Mouse (Mus musculus): Measurements from ENCODE around the gene Umodl1.

DNA sequence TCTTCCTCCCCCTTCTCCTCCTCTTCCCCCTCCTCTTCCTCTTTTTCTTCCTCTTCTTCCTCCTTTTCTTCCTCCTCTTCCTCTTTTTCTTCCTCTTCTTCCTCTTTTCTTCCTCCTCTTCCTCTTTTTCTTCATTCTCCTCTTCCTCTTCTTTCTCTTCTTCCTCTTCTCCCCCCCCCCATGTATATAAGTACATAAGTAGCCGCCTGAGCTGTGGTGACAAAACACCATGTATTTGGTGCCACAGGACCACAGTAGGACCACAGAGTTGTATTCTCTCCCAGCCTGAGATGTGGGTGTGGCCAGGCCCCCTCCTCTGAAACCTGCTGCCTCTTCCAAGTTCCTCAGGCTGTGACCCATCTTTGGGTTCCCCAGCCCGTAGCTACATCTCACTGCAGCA lies 50.8 kb downstream of the Umodl1 start:
- TF ChIP-seq MEF2A (IDR thresholded peaks at IDR 0.05; ENCODE audit: borderline replicate concordance, low read depth, low read length) (no peak), GABPA (IDR thresholded peaks at IDR 0.05; ENCODE audit: insufficient replicate concordance, low read depth, low read length) (no peak), KAT2A (IDR thresholded peaks at IDR 0.05; ENCODE audit: insufficient replicate concordance, low read length) (no peak)

Measured in CH12.LX (cell line).